Mouse (Mus musculus) adrenal gland, postnatal 14 days (tissue): ENCODE data around the gene Hip1. TPM values are rescaled to one million over a fixed set of nuclear protein-coding genes. Genes with fewer than 3 reads are reported as not detected.

Experiments
- DNase-seq: peaks from one replicate; pipeline ENCODE4 v3.0.0; 2021; ENCODE audit warnings: mixed read lengths
- long read RNA-seq, 2 experiments: library from polyadenylated mRNA; stranded (forward); transcript quantifications; one replicate each; pipeline ENCODE4 v2.0.0; 2021
- total RNA-seq: library from RNA; stranded (reverse); gene quantifications from 2 replicates; pipeline ENCODE4 v1.2.3, GENCODE M21; 2021

Gene Hip1
- 31.1 and 38.5 TPM in 2 replicates for total RNA-seq
- long read RNA-seq, experiment 1, full-length matches to known transcripts = 1 of 12 reads
- long read RNA-seq, experiment 1, partial matches to known transcripts = 0 of 12 reads
- long read RNA-seq, experiment 1, other reads (novel, unspliced or antisense) = 11 of 12 reads
- long read RNA-seq, experiment 2, full-length matches to known transcripts = 3 of 16 reads
- long read RNA-seq, experiment 2, partial matches to known transcripts = 6 of 16 reads
- long read RNA-seq, experiment 2, other reads (novel, unspliced or antisense) = 7 of 16 reads

GRCm38 (mm10) chr5:135544865-135545797, at the start of gene Hip1:
Gene Hip1, minus strand, starts transcription at chr5:135545120.
- DNase-seq = peak; percentile 97

- no peak for DNase-seq
These were observed 45.3 kb upstream of the Hip1 start for GRCm38 (mm10) chr5:135589996-135590784.

GRCm38 (mm10) chr5:135587764-135588163, 42.8 kb upstream of the Hip1 start:
- DNase-seq = no peak

- DNase-seq = no peak
These were observed 40.8 kb upstream of the Hip1 start for GRCm38 (mm10) chr5:135585691-135586090.

GRCm38 (mm10) chr5:135582330-135582729, 37.4 kb upstream of the Hip1 start:
- DNase-seq = no peak

- no peak for DNase-seq
These were observed 34.4 kb upstream of the Hip1 start for GRCm38 (mm10) chr5:135579331-135579751.

- DNase-seq = no peak
These were observed 31.1 kb upstream of the Hip1 start for GRCm38 (mm10) chr5:135576055-135576454.

- no peak for DNase-seq
These were observed 28.1 kb upstream of the Hip1 start, which contains the start of gene Ccl24 for GRCm38 (mm10) chr5:135573006-135573405. Gene Ccl24, minus strand, starts transcription at chr5:135573049.

- DNase-seq = no peak
These were observed 23.8 kb upstream of the Hip1 start for GRCm38 (mm10) chr5:135568698-135569097.

GRCm38 (mm10) chr5:135567556-135568265, 22.8 kb upstream of the Hip1 start:
- no peak for DNase-seq

- DNase-seq = no peak
These were observed 18.5 kb upstream of the Hip1 start, which contains the start of gene Ccl26 for GRCm38 (mm10) chr5:135563469-135563868. Gene Ccl26, minus strand, starts transcription at chr5:135563569.

GRCm38 (mm10) chr5:135557671-135558070, 12.8 kb upstream of the Hip1 start:
- DNase-seq = no peak

- DNase-seq = no peak
These were observed 12.1 kb upstream of the Hip1 start for GRCm38 (mm10) chr5:135557051-135557450.

GRCm38 (mm10) chr5:135556259-135556658, 11.3 kb upstream of the Hip1 start:
- DNase-seq = no peak

- no peak for DNase-seq
These were observed 6.7 kb upstream of the Hip1 start for GRCm38 (mm10) chr5:135551591-135551990.

GRCm38 (mm10) chr5:135550910-135551309, 6.0 kb upstream of the Hip1 start:
- DNase-seq = peak; percentile 27

GRCm38 (mm10) chr5:135547990-135548389, 3.1 kb upstream of the Hip1 start:
- DNase-seq = no peak

GRCm38 (mm10) chr5:135544032-135544558, 825 bp downstream of the Hip1 start:
- DNase-seq = peak; percentile 23

- no peak for DNase-seq
These were observed 7.1 kb downstream of the Hip1 start for GRCm38 (mm10) chr5:135537794-135538214.

GRCm38 (mm10) chr5:135537326-135537725, 7.6 kb downstream of the Hip1 start:
- DNase-seq = peak; percentile 44

- no peak for DNase-seq
These were observed 9.1 kb downstream of the Hip1 start for GRCm38 (mm10) chr5:135535867-135536266.
